Mouse (Mus musculus) heart, embryonic 15.5 days (tissue): Measurements from ENCODE around the gene D5Ertd579e. TPM values are rescaled to one million over a fixed set of nuclear protein-coding genes. Genes with fewer than 3 reads are reported as not detected.

Source experiments
- ATAC-seq: fragments of 200-750 bp; cut with Nextera tagmentation; replicated peaks from 2 replicates; pipeline ENCODE4 v1.8.0; 2017; ENCODE audit warnings: low read depth, moderate TSS enrichment; ENCODE audit not compliant: insufficient number of reproducible peaks, insufficient read depth, low FRiP score
- H3K27ac ChIP-seq: fragments of 300-500 bp; sonication (generic); 2 replicates; pipeline ENCODE4 v1.5.1; 2015; ENCODE audit warnings: mild to moderate bottlenecking, inconsistent platforms
- H3K27me3 ChIP-seq: fragments of 300-500 bp; sonication (generic); 2 replicates; pipeline ENCODE4 v1.6.1; 2015; ENCODE audit warnings: inconsistent platforms
- H3K36me3 ChIP-seq: fragments of 300-500 bp; sonication (generic); 2 replicates; pipeline ENCODE4 v1.6.1; 2015; ENCODE audit warnings: mild to moderate bottlenecking, inconsistent platforms
- H3K4me1 ChIP-seq: fragments of 300-500 bp; sonication (generic); replicated peaks from 2 replicates; pipeline ENCODE4 v1.6.1; 2015; ENCODE audit warnings: inconsistent platforms
- H3K4me2 ChIP-seq: fragments of 300-500 bp; sonication (generic); 2 replicates; pipeline ENCODE4 v1.6.1; 2015; ENCODE audit warnings: inconsistent platforms, mild to moderate bottlenecking, moderate library complexity
- H3K4me3 ChIP-seq: fragments of 300-500 bp; sonication (generic); 2 replicates; pipeline ENCODE4 v1.5.1; 2015; ENCODE audit warnings: mild to moderate bottlenecking, inconsistent platforms
- H3K9ac ChIP-seq: fragments of 300-500 bp; sonication (generic); 2 replicates; pipeline ENCODE4 v1.6.1; 2015; ENCODE audit warnings: mild to moderate bottlenecking, inconsistent platforms
- H3K9me3 ChIP-seq: fragments of 300-500 bp; sonication (generic); replicated peaks from 2 replicates; pipeline ENCODE4 v1.6.1; 2016; ENCODE audit warnings: inconsistent platforms
- WGBS: fragments of 180-500 bp; shearing (Covaris S2); methylation state at CpG from one replicate; pipeline ENCODE4 v1.1.7; 2015; ENCODE audit warnings: mixed read lengths; 5-methylcytosine and 5-hydroxymethylcytosine counted together
- polyA plus RNA-seq: library from polyadenylated mRNA; unstranded; fragments of >200 nt; fragmentation: Nextera tagmentation; extraction: Ambion mirVana; gene quantifications from 2 replicates; pipeline ENCODE4 v1.2.1, GENCODE M21; 2015

D5Ertd579e gene
- polyA plus RNA-seq, 1 experiment from 2014 or later = 23.2 TPM

DNA sequence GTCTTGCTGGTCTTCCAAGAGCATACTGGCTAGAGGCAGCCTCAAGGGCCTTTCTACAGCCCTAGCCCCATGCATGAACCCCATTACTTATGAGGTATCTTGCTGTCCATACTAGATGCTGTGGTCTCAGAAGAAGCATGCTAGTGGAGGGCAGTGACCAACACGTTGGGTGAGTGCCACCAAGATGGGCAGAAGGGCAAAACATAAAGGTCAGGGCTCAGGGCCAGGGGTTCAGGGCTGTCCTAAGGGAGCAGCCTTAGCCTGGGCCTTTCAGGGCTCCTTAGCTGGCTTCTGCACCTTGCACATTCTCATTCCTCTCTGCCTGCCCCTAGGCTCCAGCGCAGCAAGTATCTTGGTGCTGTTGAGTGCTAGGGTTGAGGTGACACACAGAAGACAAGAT, 34.1 kb upstream of the D5Ertd579e start:
- Histone ChIP-seq H3K27ac (no peak overlapping the region), H3K4me1 (peaks cover 19% of the 10 kb centered on the region), H3K9me3 (no peaks in the 10 kb centered on the region), H3K9ac (no peak overlapping the region), H3K36me3 (no peaks in the 10 kb centered on the region), H3K27me3 (no peaks in the 10 kb centered on the region), H3K4me3 (no peak overlapping the region), H3K4me2 (no peak overlapping the region)
- 80% methylated on average over 2 of the region's 2 CpGs for WGBS
- ATAC-seq = no peak

DNA sequence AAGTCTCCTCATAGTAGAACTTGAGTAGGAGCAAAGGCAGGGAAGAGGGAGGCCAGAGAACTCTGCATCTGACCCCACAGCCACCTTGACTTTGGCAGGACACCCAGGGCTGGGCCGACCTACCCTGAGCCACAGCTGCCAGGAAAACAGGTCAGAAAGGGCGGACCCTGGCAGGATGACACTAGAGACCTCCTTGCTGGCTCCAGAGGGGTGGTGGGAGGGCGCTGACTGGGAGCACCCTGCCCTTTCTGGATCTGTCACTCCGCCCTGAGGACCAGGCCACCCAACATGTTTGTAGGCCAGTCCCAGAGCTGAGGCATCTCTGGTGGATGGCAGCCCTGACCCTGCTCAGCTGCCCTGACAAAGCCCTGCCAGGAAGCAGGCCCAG, 33.3 kb upstream of the D5Ertd579e start:
- 88% methylated on average over 4 of the region's 4 CpGs for WGBS
- peaks cover 19% of the 10 kb centered on the region for H3K4me1 ChIP-seq
- H3K4me2 ChIP-seq = no peak overlapping the region
- no peaks in the 10 kb centered on the region for H3K36me3 ChIP-seq
- H3K27ac ChIP-seq = no peak overlapping the region
- no peaks in the 10 kb centered on the region for H3K9me3 ChIP-seq
- no peaks in the 10 kb centered on the region for H3K27me3 ChIP-seq
- no peak overlapping the region for H3K9ac ChIP-seq
- no peak for ATAC-seq
- no peak overlapping the region for H3K4me3 ChIP-seq

DNA sequence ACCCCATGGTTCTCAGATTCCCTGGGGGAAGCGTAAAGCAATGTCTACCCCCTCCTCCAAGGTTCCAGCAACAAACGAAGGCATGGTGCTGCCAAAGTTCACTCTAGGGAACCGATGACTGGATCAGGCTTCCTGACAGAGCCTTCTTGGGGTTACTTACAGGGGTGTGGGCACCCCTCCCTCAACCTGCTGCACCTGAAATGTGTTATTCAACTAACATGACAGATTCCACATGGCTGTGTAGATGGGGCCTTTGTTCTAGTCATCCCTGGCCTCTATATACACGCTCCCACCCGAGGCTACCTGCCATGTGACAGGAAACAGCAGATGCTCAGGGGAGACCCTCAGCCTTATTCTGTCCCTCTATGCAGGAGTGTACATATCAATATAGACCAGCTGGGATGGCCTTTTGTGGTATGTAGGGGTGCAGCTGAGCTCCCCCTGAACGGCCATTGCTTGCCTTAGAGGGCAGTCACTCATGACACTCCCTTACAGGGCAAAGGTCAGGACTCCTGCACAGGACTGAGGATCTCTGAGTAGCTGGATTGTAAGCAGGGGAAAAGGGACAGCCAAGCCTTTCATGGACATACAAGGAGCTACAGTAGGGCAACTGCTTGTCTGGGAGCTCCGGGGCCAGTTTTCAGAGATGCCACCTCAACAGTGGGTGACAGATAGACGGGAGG, 32.7 kb upstream of the D5Ertd579e start:
- H3K4me1 ChIP-seq = peaks cover 19% of the 10 kb centered on the region
- H3K4me3 ChIP-seq = no peak overlapping the region
- H3K27ac ChIP-seq = no peak overlapping the region
- H3K36me3 ChIP-seq = no peaks in the 10 kb centered on the region
- 76% methylated on average over 8 of the region's 8 CpGs for WGBS
- no peak overlapping the region for H3K4me2 ChIP-seq
- no peaks in the 10 kb centered on the region for H3K27me3 ChIP-seq
- no peak overlapping the region for H3K9ac ChIP-seq
- H3K9me3 ChIP-seq = no peaks in the 10 kb centered on the region
- ATAC-seq = no peak

DNA sequence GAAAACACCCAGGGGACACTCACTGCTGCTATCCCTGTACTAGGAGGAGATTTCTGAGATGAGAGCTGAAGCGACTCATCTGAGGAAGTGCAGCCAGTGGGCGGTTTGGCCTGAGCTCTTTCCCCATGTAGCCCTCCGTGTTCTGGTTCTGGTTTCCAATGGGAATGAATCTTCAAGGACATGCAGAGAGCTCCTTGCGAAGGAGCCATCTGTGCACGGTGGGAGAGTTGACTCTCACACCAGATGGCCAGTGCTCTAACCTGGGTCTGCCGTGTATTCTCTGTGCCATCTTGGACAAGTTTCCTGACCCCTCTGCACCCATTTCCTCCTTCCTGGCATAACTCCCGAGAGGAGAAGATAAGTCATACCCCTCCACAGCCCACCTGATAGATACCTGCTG, 32.0 kb upstream of the D5Ertd579e start:
- ATAC-seq = no peak
- no peak overlapping the region for H3K4me3 ChIP-seq
- H3K36me3 ChIP-seq = no peaks in the 10 kb centered on the region
- H3K27me3 ChIP-seq = no peaks in the 10 kb centered on the region
- H3K27ac ChIP-seq = no peak overlapping the region
- H3K4me2 ChIP-seq = no peak overlapping the region
- H3K9me3 ChIP-seq = no peaks in the 10 kb centered on the region
- H3K4me1 ChIP-seq = peaks cover 19% of the 10 kb centered on the region
- whole genome bisulfite sequencing = 76% methylated on average over 7 of the region's 7 CpGs
- no peak overlapping the region for H3K9ac ChIP-seq

DNA sequence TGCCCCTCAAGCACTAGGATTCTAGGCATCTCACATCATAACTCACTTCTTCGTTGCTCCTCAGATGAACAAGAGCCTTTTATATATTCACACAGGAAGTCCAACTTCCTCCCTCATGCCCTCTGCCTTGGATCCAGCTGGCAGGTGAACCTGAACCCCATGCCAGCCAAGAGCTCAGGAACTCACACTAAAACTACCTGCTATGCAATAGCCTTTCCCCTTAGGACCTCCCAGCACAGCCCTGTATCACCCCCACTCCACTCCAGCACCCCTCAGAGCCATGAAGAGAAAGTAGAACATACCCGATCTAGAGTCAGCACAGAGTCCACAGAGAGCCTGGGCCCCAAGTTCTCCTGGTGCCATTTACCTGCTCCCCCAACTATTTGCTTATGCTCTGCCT, 31.3 kb upstream of the D5Ertd579e start:
- Histone ChIP-seq H3K9me3 (no peaks in the 10 kb centered on the region), H3K4me3 (no peak overlapping the region), H3K27me3 (no peaks in the 10 kb centered on the region), H3K36me3 (no peaks in the 10 kb centered on the region), H3K9ac (no peak overlapping the region), H3K4me2 (no peak overlapping the region), H3K4me1 (peaks cover 23% of the 10 kb centered on the region), H3K27ac (no peak overlapping the region)
- no peak for ATAC-seq
- whole genome bisulfite sequencing = 74% methylated on average over 2 of the region's 2 CpGs

DNA sequence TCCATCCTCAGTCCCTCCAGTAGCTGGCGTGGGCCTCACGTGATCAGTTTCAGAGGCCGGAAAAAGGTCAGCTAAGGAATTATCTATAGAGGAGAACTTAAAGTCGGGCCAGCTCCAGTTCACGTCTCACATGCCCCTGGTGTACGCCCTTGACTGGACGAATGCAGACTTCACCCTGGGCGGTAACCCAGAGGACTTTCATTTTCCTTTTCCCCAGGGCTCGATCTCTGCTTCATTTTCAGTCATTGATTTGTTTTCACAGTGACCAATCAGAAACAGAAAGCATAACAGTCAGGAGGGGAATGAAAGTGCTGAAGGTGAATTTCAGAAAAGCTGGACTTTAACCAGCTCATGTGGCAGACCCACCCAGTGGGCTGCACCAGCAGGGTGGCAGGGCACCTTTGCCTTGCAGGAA, 30.6 kb upstream of the D5Ertd579e start:
- no peaks in the 10 kb centered on the region for H3K27me3 ChIP-seq
- ATAC-seq = no peak
- no peaks in the 10 kb centered on the region for H3K9me3 ChIP-seq
- no peaks in the 10 kb centered on the region for H3K36me3 ChIP-seq
- H3K4me1 ChIP-seq = peaks cover 25% of the 10 kb centered on the region
- no peak overlapping the region for H3K9ac ChIP-seq
- no peak overlapping the region for H3K27ac ChIP-seq
- H3K4me3 ChIP-seq = no peak overlapping the region
- H3K4me2 ChIP-seq = no peak overlapping the region; the same call in 1 of the 2 replicates
- 42% methylated on average over 9 of the region's 9 CpGs for WGBS

DNA sequence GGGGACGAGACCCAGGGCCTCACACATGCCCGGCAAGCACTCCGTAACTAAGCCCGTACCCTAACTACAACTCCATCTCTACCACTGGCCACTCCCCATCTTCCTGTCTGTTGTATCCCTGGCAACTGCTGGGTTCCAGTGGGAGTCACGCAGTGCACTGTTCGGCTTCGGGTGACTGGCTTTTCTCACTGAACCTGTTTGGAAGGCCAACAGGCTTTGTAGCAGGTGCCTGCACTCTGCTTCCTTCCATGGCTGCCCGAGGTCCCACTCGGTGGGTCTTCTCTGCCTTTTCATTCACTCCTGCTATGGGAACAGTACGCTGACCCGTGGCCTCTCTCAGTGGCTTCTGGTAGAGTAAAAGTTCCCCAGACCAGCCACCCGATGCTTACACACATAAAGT, 30.0 kb upstream of the D5Ertd579e start:
- Histone ChIP-seq H3K27ac (no peak overlapping the region), H3K9ac (no peak overlapping the region), H3K27me3 (no peaks in the 10 kb centered on the region), H3K36me3 (no peaks in the 10 kb centered on the region), H3K4me1 (peaks cover 28% of the 10 kb centered on the region), H3K4me3 (no peak overlapping the region), H3K9me3 (no peaks in the 10 kb centered on the region), H3K4me2 (no peak overlapping the region)
- 62% methylated on average over 12 of the region's 12 CpGs for WGBS
- ATAC-seq = no peak

DNA sequence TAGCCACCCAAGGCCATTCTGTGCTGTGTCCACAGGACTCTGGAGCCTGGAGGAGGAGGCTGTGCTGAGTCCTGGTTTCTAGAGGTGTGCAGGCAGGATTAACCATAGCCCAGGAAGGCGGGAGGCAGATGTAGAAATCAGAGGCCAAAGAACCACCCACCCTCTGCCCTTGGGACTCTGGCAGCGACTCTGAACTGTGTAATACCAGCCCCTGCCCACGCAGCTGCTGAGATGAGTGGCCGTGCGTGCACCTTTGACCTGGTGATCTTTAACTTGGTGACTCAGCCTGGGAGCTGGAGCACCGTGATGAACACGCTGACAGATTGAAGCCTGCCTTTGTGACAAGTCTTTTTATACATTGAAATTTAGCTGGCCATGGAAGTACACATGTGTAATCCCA, 28.4 kb upstream of the D5Ertd579e start:
- no peak overlapping the region for H3K27ac ChIP-seq
- H3K9me3 ChIP-seq = no peaks in the 10 kb centered on the region
- no peak overlapping the region for H3K4me2 ChIP-seq
- H3K4me3 ChIP-seq = no peak overlapping the region
- H3K36me3 ChIP-seq = no peaks in the 10 kb centered on the region
- H3K4me1 ChIP-seq = peaks cover 34% of the 10 kb centered on the region
- ATAC-seq = no peak
- WGBS = 71% methylated on average over 7 of the region's 7 CpGs
- no peaks in the 10 kb centered on the region for H3K27me3 ChIP-seq
- no peak overlapping the region for H3K9ac ChIP-seq

DNA sequence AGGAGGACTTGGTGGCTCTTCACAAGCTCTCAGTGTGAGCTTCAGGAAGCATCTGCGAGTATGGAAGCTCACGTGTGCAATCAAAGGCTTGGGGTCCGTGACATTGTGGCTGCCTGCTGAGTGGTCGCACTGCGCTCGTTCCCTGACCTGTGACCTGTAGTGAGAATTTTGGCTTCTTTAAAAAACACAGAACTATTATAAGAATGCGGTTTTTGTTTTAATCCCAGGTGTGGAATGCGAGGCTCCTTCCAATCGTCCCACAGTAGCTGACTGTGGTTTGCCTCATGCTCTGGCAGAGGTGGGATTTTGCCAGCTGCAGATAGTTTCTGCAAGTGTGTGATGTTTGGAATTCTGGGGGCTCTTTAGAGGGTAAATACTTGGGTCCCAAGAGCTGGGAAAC, 27.5 kb upstream of the D5Ertd579e start:
- Histone ChIP-seq H3K36me3 (no peaks in the 10 kb centered on the region), H3K9me3 (no peaks in the 10 kb centered on the region), H3K27ac (no peak overlapping the region), H3K27me3 (no peaks in the 10 kb centered on the region), H3K9ac (no peak overlapping the region), H3K4me2 (no peak overlapping the region), H3K4me1 (peaks cover 34% of the 10 kb centered on the region), H3K4me3 (no peak overlapping the region)
- 85% methylated on average over 9 of the region's 9 CpGs for WGBS
- ATAC-seq = no peak

DNA sequence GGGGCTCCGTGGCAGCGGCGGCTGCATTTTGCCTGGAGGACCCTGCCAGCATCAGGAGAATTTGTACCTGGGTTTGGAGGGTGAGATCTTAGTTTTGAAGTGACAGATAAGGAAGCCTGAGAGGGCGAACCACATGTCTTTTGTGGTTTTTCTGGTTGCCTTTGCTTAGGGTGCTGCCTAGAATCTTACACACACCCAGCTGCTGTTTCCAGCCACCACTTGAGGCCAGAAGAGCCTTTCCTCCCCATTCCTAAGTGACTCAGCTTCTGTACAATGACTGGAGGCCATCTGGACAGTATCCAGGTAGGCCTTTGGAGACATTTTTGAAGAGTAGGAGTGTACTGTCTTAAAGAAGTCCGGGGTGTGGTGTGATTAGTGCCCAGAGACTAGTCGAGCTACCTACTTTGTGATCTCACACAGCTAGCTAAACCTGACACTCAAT, 26.6 kb upstream of the D5Ertd579e start:
- H3K4me2 ChIP-seq = no peak overlapping the region
- 41% methylated on average over 6 of the region's 6 CpGs for whole genome bisulfite sequencing
- no peak overlapping the region for H3K9ac ChIP-seq
- peaks cover 34% of the 10 kb centered on the region for H3K4me1 ChIP-seq
- ATAC-seq = no peak
- H3K27ac ChIP-seq = peak overlapping the region; percentile 7; the same call in 1 of the 2 replicates
- no peak overlapping the region for H3K4me3 ChIP-seq
- no peaks in the 10 kb centered on the region for H3K9me3 ChIP-seq
- H3K36me3 ChIP-seq = no peaks in the 10 kb centered on the region
- no peaks in the 10 kb centered on the region for H3K27me3 ChIP-seq

DNA sequence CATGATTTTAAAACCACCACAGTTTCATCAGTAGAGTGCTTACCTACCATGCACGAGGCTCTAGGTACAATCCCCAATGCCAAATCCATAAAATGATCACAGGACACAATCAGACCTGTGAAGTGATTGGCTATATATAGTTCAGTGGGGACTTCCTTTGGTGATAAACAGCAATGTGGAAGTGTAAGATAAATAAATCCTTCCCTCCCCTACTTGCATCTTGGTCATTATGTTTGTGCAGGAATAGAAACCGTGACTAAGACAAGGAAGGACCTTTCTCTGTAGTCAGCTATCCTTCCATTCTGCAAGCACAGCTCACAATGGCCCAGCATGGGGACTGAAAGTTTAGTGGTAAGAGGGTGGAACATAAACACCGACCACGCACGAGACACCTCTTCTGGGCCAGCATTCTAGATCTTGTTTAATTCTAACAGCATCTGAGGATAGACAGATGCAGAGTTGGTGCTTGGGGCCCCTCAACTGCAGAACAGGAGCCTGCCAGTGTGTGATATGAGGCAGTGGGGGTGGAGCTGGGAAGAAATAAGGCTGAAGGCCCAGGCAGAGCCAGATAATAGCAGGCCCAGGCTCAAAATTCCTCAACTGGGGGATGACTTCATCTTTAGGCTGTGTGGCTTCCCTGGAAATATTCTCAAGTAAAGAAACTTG, 25.0 kb upstream of the D5Ertd579e start:
- WGBS = 40% methylated on average over 5 of the region's 5 CpGs
- peak overlapping the region; percentile 49 for H3K27ac ChIP-seq
- no peak for ATAC-seq
- H3K36me3 ChIP-seq = no peaks in the 10 kb centered on the region
- H3K4me1 ChIP-seq = peaks cover 32% of the 10 kb centered on the region
- no peaks in the 10 kb centered on the region for H3K27me3 ChIP-seq
- H3K4me2 ChIP-seq = no peak overlapping the region
- no peak overlapping the region for H3K4me3 ChIP-seq
- no peak overlapping the region for H3K9ac ChIP-seq
- no peaks in the 10 kb centered on the region for H3K9me3 ChIP-seq

DNA sequence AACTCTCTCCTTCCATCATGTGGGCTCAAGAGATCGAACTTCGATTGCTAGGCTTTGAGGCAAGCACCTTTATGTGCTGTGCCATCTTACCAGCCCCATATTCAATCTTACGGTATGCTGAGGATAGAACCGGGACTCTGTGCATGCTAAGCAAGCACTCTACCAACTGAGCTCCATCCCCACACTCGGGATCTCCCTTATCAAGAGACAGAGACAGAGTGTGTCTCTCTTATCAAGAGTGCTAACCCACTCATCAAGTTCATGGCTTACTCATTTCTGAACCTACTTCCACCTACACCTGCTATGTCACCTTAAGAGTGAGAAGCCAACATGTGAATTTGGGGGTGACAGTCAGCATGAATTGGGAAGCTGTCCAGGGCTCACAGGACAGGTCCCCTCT, 24.4 kb upstream of the D5Ertd579e start:
- no peaks in the 10 kb centered on the region for H3K36me3 ChIP-seq
- peak overlapping the region; percentile 49 for H3K27ac ChIP-seq
- H3K9ac ChIP-seq = no peak overlapping the region
- H3K4me3 ChIP-seq = no peak overlapping the region
- H3K4me2 ChIP-seq = no peak overlapping the region
- no peaks in the 10 kb centered on the region for H3K27me3 ChIP-seq
- no peaks in the 10 kb centered on the region for H3K9me3 ChIP-seq
- H3K4me1 ChIP-seq = peaks cover 37% of the 10 kb centered on the region
- no peak for ATAC-seq
- 82% methylated on average over 5 of the region's 5 CpGs for WGBS
